Mouse (Mus musculus) erythroblast, embryonic 14.5 days (primary cell): ENCODE results near the gene Sox1. TPM values are rescaled to one million over a fixed set of nuclear protein-coding genes. Genes with fewer than 3 reads are reported as not detected.

Experiments used
- H3K27me3 ChIP-seq: 2 replicates; pipeline ENCODE4 v1.6.1; 2012; ENCODE audit warnings: inconsistent platforms; ENCODE audit not compliant: control insufficient read depth
- H3K36me3 ChIP-seq: 2 replicates; pipeline ENCODE4 v1.6.1; 2012; ENCODE audit warnings: mild to moderate bottlenecking, inconsistent platforms; ENCODE audit not compliant: control insufficient read depth
- H3K4me1 ChIP-seq: 2 replicates; pipeline ENCODE4 v1.6.1; 2012; ENCODE audit warnings: inconsistent platforms; ENCODE audit not compliant: control insufficient read depth
- H3K4me3 ChIP-seq: replicated peaks from 2 replicates; pipeline ENCODE3; 2012; ENCODE audit warnings: moderate library complexity, mild to moderate bottlenecking, inconsistent platforms
- H3K9me3 ChIP-seq: 2 replicates; pipeline ENCODE4 v1.6.1; 2012; ENCODE audit warnings: low read length, inconsistent platforms, mixed read lengths; ENCODE audit not compliant: control insufficient read depth
- GATA1 ChIP-seq: IDR thresholded peaks from 2 replicates; pipeline ENCODE4 v1.6.1; 2012; ENCODE audit warnings: low read length, inconsistent platforms, mixed read lengths
- TAL1 ChIP-seq: IDR thresholded peaks from 3 replicates; pipeline ENCODE4 v1.6.1; 2012; ENCODE audit warnings: low read length, inconsistent platforms, mixed read lengths
- polyA plus RNA-seq: library from polyadenylated mRNA; stranded (reverse); fragments of >175 nt; gene quantifications from 2 replicates; pipeline ENCODE4 v1.2.3, GENCODE M21; 2012

Sox1 gene
- polyA plus RNA-seq, 1 experiment: 0.01 TPM

GRCm38 (mm10) chr8:12430173-12430899, 35.2 kb downstream of the Sox1 start:
- H3K4me3 ChIP-seq: no peak overlapping the region
- TF ChIP-seq TAL1: no peak
- no peak for TF ChIP-seq GATA1
- H3K36me3 ChIP-seq: no peaks in the 10 kb centered on the region
- H3K4me1 ChIP-seq: no peaks in the 10 kb centered on the region
- no peaks in the 10 kb centered on the region for H3K9me3 ChIP-seq
- peaks cover 72% of the 10 kb centered on the region for H3K27me3 ChIP-seq

GRCm38 (mm10) chr8:12430900-12431737, 36.0 kb downstream of the Sox1 start:
- Histone ChIP-seq H3K9me3 (no peaks in the 10 kb centered on the region), H3K36me3 (no peaks in the 10 kb centered on the region), H3K4me3 (no peak overlapping the region), H3K27me3 (peaks cover 73% of the 10 kb centered on the region), H3K4me1 (no peaks in the 10 kb centered on the region)
- TF ChIP-seq TAL1 (no peak), GATA1 (no peak)

GRCm38 (mm10) chr8:12431738-12432055, 36.6 kb downstream of the Sox1 start:
- no peaks in the 10 kb centered on the region for H3K9me3 ChIP-seq
- no peaks in the 10 kb centered on the region for H3K4me1 ChIP-seq
- peaks cover 73% of the 10 kb centered on the region for H3K27me3 ChIP-seq
- no peaks in the 10 kb centered on the region for H3K36me3 ChIP-seq
- TF ChIP-seq TAL1: no peak
- TF ChIP-seq GATA1: no peak
- H3K4me3 ChIP-seq: no peak overlapping the region

- Histone ChIP-seq H3K4me1 (no peaks in the 10 kb centered on the region), H3K9me3 (no peaks in the 10 kb centered on the region), H3K4me3 (no peak overlapping the region), H3K27me3 (peaks cover 66% of the 10 kb centered on the region), H3K36me3 (no peaks in the 10 kb centered on the region)
- no peak for TF ChIP-seq TAL1
- TF ChIP-seq GATA1: no peak
Measured at GRCm38 (mm10) chr8:12432546-12432945, 37.5 kb downstream of the Sox1 start.

- Histone ChIP-seq H3K36me3 (no peaks in the 10 kb centered on the region), H3K9me3 (no peaks in the 10 kb centered on the region), H3K27me3 (peaks cover 44% of the 10 kb centered on the region), H3K4me3 (no peak overlapping the region), H3K4me1 (no peaks in the 10 kb centered on the region)
- TF ChIP-seq GATA1 (no peak), TAL1 (no peak)
Measured at GRCm38 (mm10) chr8:12434771-12435170, 39.7 kb downstream of the Sox1 start.

GRCm38 (mm10) chr8:12438021-12438420, 42.9 kb downstream of the Sox1 start:
- TF ChIP-seq TAL1 (no peak), GATA1 (no peak)
- Histone ChIP-seq H3K36me3 (no peaks in the 10 kb centered on the region), H3K27me3 (peaks cover 13% of the 10 kb centered on the region), H3K4me3 (no peak overlapping the region), H3K4me1 (no peaks in the 10 kb centered on the region), H3K9me3 (no peaks in the 10 kb centered on the region)

- no peak for TF ChIP-seq TAL1
- TF ChIP-seq GATA1: no peak
- H3K9me3 ChIP-seq: no peaks in the 10 kb centered on the region
Measured at GRCm38 (mm10) chr8:12439044-12439443, 43.9 kb downstream of the Sox1 start.

GRCm38 (mm10) chr8:12439846-12440245, 44.8 kb downstream of the Sox1 start:
- no peaks in the 10 kb centered on the region for H3K9me3 ChIP-seq
- H3K27me3 ChIP-seq: peaks cover 2% of the 10 kb centered on the region; the same call in 1 of the 2 replicates
- no peak for TF ChIP-seq TAL1
- no peak for TF ChIP-seq GATA1
- no peak overlapping the region for H3K4me3 ChIP-seq
- H3K36me3 ChIP-seq: no peaks in the 10 kb centered on the region
- H3K4me1 ChIP-seq: no peaks in the 10 kb centered on the region

More at GRCm38 (mm10) chr8:12439044-12439443, 43.9 kb downstream of the Sox1 start:
- Histone ChIP-seq H3K27me3 (peaks cover 4% of the 10 kb centered on the region), H3K4me1 (no peaks in the 10 kb centered on the region), H3K36me3 (no peaks in the 10 kb centered on the region), H3K4me3 (no peak overlapping the region)

- Histone ChIP-seq H3K4me3 (no peak overlapping the region), H3K4me1 (no peaks in the 10 kb centered on the region), H3K9me3 (no peaks in the 10 kb centered on the region), H3K36me3 (no peaks in the 10 kb centered on the region), H3K27me3 (peaks cover 10% of the 10 kb centered on the region)
- no peak for TF ChIP-seq TAL1
- TF ChIP-seq GATA1: no peak
Measured at GRCm38 (mm10) chr8:12440997-12441396, 45.9 kb downstream of the Sox1 start.
